Mouse (Mus musculus) myocyte (in vitro differentiated cells): ENCODE results near the gene Sipa1l1.

Experiments
- E2F4 ChIP-seq: IDR thresholded peaks from one replicate; pipeline ENCODE4 v1.6.1; 2011; ENCODE audit warnings: mild to moderate bottlenecking, control low read depth, moderate library complexity; ENCODE audit not compliant: insufficient read depth
- POLR2A ChIP-seq: IDR thresholded peaks from one replicate; pipeline ENCODE4 v1.6.1; 2011; ENCODE audit warnings: low read depth, mild to moderate bottlenecking, control low read depth, moderate library complexity; ENCODE audit not compliant: insufficient read length
- POLR2AphosphoS2 ChIP-seq: IDR thresholded peaks from one replicate; pipeline ENCODE4 v1.6.1; 2011; ENCODE audit warnings: low read depth, control low read depth; ENCODE audit not compliant: insufficient read length
- SRF ChIP-seq: IDR thresholded peaks from one replicate; pipeline ENCODE4 v1.6.1; 2011; ENCODE audit warnings: low read depth; ENCODE audit not compliant: control insufficient read depth, insufficient read length
- TCF12 ChIP-seq: IDR thresholded peaks from one replicate; pipeline ENCODE4 v1.6.1; 2011; ENCODE audit warnings: mild to moderate bottlenecking, control low read depth; ENCODE audit not compliant: poor library complexity, insufficient read depth, severe bottlenecking
- TCF3 ChIP-seq: IDR thresholded peaks from one replicate; pipeline ENCODE4 v1.6.1; 2011; ENCODE audit warnings: low read depth, control low read depth; ENCODE audit not compliant: insufficient read length
- USF1 ChIP-seq: IDR thresholded peaks from one replicate; pipeline ENCODE4 v1.6.1; 2011; ENCODE audit warnings: low read depth, mild to moderate bottlenecking, control low read depth, moderate library complexity

DNA sequence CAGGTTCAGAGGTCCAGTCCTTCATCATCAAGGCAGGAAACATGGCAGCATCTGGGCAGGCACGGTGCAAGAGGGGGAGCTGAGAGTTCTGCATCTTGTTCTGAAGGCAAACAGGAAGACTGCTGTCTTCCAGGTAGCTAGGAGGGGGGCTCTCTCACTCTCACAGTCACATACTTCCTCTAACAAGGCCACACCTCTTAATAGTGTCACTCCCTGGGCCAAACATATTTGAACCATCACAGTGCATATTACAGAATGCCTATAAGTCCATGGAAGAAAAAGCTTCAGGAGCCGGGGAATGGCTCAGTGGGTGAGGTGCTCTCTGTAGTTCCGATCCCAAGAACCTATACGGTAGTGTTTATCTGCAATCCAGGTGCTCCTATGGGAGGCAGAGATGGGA, 3.5 kb upstream of the Sipa1l1 start:
- TF ChIP-seq TCF12 (no peak), E2F4 (no peak), USF1 (no peak), POLR2A (no peak), SRF (no peak), POLR2AphosphoS2 (no peak), TCF3 (no peak)
